Mouse (Mus musculus): ENCODE data around the gene Rab30.
A peak's percentile ranks its signal among the peaks of the same experiment; 100 is the strongest.

Rab30 gene

DNA sequence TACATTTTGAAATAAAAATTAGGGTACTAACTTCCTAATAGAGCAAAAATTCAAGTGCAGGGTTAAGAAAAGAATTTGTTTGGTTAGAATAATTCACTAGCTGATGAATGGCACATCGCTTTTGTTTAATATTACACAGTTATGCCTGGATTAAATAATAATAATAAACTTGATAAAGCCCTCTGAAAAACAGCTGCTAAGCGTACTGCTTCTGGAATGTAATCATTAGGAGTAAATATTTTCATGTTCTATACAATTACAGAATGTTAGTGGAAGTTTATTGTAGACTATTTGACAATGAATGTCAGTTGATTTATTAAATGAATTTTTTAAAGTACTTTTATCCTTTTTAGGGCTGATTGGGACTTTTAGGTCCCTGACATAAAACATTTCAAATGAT is 100.9 kb downstream of the Rab30 start:
- no peak for DNase-seq (ENCODE audit: low spot score in 2 of 2)

DNA sequence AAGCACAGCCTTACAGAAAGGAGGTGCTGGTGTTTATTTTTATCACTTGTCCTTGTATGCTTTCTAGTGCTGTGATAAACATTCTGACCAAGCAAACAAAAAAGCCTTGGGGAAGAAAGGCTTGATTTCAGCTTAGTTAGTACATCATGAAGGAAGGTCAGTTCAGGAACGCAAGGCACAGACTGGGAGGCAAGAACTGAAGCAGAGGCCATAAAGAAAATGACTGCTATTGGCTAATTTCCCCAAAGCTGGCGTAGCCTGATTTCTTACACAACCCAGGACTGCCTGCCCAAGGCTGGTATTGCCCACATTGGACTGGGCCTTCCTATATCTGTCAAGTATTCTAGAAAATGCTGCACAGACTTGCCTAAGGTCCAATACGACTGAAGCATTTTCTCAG is 106.8 kb downstream of the Rab30 start:
- DNase-seq (ENCODE audit: low spot score in 2 of 2) = no peak

GRCm38 (mm10) chr7:92866526-92866925 is 125.1 kb downstream of the Rab30 start:
- no peak for DNase-seq (ENCODE audit: low spot score in 2 of 2)

DNA sequence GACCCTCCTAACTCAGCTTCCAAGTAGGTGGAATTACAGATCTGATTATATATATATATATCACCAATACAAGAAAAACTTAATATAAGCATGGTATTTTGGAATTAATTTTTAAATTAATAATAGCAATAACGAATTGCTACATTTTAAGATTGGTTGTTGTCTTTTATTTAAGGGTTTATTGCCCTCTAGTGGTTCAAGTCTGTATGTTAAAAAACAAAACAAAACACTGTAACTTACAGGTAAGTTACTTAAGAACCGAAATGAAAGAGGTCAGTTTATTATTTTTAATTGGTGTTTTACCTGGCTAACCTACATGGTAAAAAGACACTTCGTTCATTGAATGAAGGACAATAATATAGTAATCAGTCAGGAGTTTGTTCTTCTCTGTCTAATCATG is 128.8 kb downstream of the Rab30 start:
- DNase-seq (ENCODE audit: low spot score in 2 of 2) = no peak

DNA sequence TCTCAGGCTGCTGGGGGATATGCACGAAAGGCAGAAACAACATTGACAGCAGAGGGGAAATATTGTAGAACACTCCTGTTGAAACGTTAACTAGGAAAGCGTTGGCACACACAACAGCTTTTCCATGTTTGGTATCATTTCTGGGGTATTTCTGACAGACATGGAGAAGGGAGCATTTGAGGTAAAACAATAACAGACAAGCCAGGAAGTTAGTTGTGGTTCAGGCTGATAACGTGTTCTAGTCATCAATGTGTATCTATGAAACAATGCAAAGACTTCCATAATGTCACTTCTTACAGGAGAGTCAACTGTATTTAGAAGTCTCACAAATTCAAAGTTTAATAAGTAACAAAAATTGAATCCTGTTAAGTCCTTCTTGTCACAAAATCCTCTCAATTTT is 130.2 kb downstream of the Rab30 start:
- DNase-seq (ENCODE audit: low spot score in 2 of 2) = no peak

- peak; percentile 91 to 94 for DNase-seq (ENCODE audit: low spot score in 2 of 2)
These were observed 132.8 kb downstream of the Rab30 start, which contains the start of the genes Ddias and Prcp for GRCm38 (mm10) chr7:92874116-92874675. Gene Ddias, minus strand, starts transcription at chr7:92874247. Gene Prcp, plus strand, starts transcription at chr7:92874470.

DNA sequence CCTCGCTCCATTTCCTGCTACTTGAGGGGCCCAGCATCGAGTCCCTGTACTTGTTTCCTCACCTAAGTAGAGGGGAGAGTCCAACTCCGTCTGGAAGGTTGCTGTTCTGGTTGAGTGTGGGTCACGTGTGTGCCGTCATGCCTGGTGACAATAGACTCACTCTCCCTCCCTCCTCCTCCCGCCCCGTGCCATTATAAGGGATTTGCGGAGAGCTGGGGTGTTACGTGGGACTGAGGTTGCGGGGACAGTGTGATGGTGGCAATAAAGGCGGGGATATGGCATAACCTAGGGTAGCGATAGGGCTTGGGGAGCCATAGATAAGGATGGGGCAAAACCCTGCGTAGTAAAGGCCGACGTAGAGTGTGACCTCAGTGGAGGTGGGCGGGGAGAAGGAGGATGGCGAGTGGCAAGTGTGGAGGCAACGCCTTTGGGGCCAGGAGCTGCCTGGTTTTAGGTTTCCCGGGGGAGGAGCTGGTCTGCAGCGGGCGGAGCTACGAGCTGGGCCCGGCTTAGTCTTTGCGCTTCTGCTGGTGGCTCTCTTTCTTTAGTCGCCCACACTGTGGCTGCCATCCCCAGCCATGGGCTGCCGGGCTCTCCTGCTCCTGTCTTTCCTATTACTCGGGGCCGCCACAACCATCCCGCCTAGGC is 133.5 kb downstream of the Rab30 start:
- DNase-seq (ENCODE audit: low spot score in 2 of 2) = peak; percentile 86

DNA sequence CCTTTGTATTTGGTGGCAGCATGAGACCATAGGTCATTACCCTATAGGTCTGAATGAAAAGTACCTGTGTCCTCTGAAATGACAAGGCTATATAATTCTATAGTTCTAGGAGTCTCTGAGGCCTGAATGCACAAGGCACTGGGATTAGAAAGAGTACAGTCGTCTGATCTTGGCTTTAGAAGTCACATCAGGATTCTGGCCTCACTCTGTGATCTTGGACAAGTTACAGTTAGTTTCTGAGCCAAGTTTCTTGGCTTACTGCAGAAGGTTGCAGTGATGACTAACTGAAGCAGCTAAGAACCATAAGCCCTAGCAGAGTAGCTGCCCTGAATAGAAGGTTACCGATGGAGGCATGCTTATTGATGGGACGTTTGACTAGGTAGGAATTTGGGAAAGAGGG is 134.7 kb downstream of the Rab30 start:
- no peak for DNase-seq (ENCODE audit: low spot score in 2 of 2)

DNA sequence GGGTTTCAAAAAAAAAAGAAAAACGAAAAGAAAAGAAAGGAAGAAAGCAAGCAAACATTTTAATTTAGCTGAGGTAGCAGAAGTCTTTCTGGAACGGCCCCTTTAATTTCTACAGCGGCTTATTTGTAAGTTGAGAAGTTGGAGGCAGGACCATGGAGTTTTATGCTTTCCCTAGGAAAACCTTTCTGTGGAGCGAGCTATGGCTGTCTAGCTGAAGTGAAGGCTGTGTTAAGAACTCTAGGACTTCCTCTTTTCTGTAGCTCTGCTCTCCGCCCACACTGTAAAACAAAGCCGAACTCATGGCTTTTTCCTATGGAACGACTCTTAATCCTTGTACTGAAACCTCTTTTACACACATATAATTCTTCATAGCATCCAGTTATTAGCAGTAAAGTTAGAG is 135.1 kb downstream of the Rab30 start:
- DNase-seq (ENCODE audit: low spot score in 2 of 2) = no peak

- DNase-seq (ENCODE audit: low spot score in 2 of 2) = peak in 1 of 2 experiments; percentile 15
These were observed 137.3 kb downstream of the Rab30 start for GRCm38 (mm10) chr7:92878575-92879285.

GRCm38 (mm10) chr7:92883850-92884716 is 142.7 kb downstream of the Rab30 start:
- DNase-seq (ENCODE audit: low spot score in 2 of 2) = no peak

- DNase-seq (ENCODE audit: low spot score in 2 of 2) = no peak
These were observed 143.7 kb downstream of the Rab30 start for GRCm38 (mm10) chr7:92884998-92885660.

DNA sequence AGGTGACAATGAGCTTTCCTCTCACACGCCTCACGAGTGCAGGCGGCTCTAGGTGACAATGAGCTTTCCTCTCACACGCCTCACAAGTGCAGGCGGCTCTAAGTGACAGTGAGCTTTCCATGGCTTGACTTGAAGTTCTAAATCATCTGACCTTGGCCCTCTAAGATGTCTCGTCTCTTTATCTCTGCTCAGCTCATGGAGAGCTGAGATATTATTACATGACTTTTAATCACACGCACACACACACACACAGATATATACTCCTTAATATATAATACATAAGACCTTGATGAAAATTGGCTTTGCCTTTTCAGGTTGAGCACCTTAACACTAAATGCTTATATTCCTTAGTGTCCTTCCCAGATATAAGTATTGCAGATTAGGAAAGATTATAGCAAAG is 145.4 kb downstream of the Rab30 start:
- DNase-seq (ENCODE audit: low spot score in 2 of 2) = no peak

DNA sequence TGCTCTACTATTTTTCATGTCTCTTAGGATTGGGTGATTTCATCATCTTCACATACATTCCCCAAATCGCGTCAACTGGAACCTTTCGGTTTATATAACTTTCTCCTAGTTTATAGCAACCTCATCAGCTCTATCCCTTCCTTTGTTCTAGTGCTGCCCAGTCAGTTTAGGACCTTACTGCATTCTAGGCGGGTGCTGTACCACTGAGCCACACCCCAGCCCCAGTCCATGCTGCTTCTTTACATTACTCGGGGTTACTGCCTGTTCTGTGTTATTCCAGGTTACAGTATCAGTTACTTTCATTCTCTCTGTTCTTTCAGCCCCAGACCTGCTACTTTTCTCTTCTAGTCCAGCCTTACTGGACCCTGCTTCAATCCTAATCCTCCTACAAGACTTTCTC is 145.8 kb downstream of the Rab30 start:
- no peak for DNase-seq (ENCODE audit: low spot score in 2 of 2)

GRCm38 (mm10) chr7:92890211-92890610 is 148.8 kb downstream of the Rab30 start:
- no peak for DNase-seq (ENCODE audit: low spot score in 2 of 2)

GRCm38 (mm10) chr7:92890618-92891230 is 149.3 kb downstream of the Rab30 start:
- no peak for DNase-seq (ENCODE audit: low spot score in 2 of 2)

DNA sequence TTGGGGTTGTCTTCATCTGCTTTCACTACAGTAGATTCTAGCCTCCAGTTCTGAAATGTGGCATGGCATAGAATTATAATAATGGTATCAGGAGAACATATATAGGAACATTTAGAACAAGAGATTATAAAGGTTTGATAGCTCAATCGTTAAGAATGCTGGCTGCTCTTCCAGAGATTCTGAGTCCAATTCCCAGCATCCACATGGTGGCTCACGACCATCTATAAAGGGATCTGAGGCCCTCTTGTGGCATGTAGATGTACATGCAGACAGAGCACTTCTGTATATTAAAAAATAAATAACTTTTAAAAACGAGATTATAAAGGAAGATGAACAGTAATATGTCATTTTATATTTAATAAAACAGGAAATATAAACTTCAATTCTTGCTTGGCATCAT is 152.1 kb downstream of the Rab30 start:
- DNase-seq (ENCODE audit: low spot score in 2 of 2) = no peak

Data from spleen, postnatal 14 days (tissue).